Mouse (Mus musculus) R1 (cell line): ENCODE data around the gene Tgoln1.

ENCODE experiments used
- DNase-seq: peaks from one replicate; pipeline ENCODE4 v3.0.0-alpha.2; 2018; ENCODE audit warnings: low read depth, low spot score

The Tgoln1 gene

GRCm38 (mm10) chr6:72616643-72617288 is at the start of gene Tgoln1:
Gene Tgoln1 (minus strand): TSS chr6:72617000.
- DNase-seq: peak; percentile 95

GRCm38 (mm10) chr6:72664290-72664689 is 47.5 kb upstream of the Tgoln1 start:
- no peak for DNase-seq

- no peak for DNase-seq
Measured at GRCm38 (mm10) chr6:72663000-72663399, 46.2 kb upstream of the Tgoln1 start.

- no peak for DNase-seq
Measured at GRCm38 (mm10) chr6:72660391-72660720, 43.6 kb upstream of the Tgoln1 start.

GRCm38 (mm10) chr6:72659717-72660390 is 43.1 kb upstream of the Tgoln1 start:
- no peak for DNase-seq

GRCm38 (mm10) chr6:72658006-72658405 is 41.2 kb upstream of the Tgoln1 start:
- DNase-seq: peak; percentile 78

GRCm38 (mm10) chr6:72656053-72656442 is 39.2 kb upstream of the Tgoln1 start:
- DNase-seq: peak; percentile 75

- DNase-seq: peak; percentile 83
Measured at GRCm38 (mm10) chr6:72655309-72656052, 38.7 kb upstream of the Tgoln1 start.

GRCm38 (mm10) chr6:72654355-72654754 is 37.6 kb upstream of the Tgoln1 start:
- no peak for DNase-seq

GRCm38 (mm10) chr6:72653419-72653818 is 36.6 kb upstream of the Tgoln1 start:
- no peak for DNase-seq

- DNase-seq: no peak
Measured at GRCm38 (mm10) chr6:72650338-72650851, 33.6 kb upstream of the Tgoln1 start.

- no peak for DNase-seq
Measured at GRCm38 (mm10) chr6:72648002-72648595, 31.3 kb upstream of the Tgoln1 start.

- DNase-seq: peak; percentile 82
Measured at GRCm38 (mm10) chr6:72647383-72647820, 30.6 kb upstream of the Tgoln1 start.

GRCm38 (mm10) chr6:72645364-72645763 is 28.6 kb upstream of the Tgoln1 start:
- no peak for DNase-seq

GRCm38 (mm10) chr6:72644576-72644975 is 27.8 kb upstream of the Tgoln1 start:
- no peak for DNase-seq

GRCm38 (mm10) chr6:72641218-72641954 is 24.6 kb upstream of the Tgoln1 start:
- DNase-seq: peak; percentile 66

GRCm38 (mm10) chr6:72636940-72637339 is 20.1 kb upstream of the Tgoln1 start:
- DNase-seq: no peak

- peak; percentile 75 for DNase-seq
Measured at GRCm38 (mm10) chr6:72635760-72636431, 19.1 kb upstream of the Tgoln1 start.

GRCm38 (mm10) chr6:72634311-72634710 is 17.5 kb upstream of the Tgoln1 start:
- no peak for DNase-seq

- DNase-seq: no peak
Measured at GRCm38 (mm10) chr6:72631700-72632099, 14.9 kb upstream of the Tgoln1 start.

- no peak for DNase-seq
Measured at GRCm38 (mm10) chr6:72630961-72631360, 14.2 kb upstream of the Tgoln1 start.
